Mouse (Mus musculus): ENCODE data around the gene Ywhah. TPM values are rescaled to one million over a fixed set of nuclear protein-coding genes. Genes with fewer than 3 reads are reported as not detected.

Gene Ywhah
- polyA plus RNA-seq, 1 experiment from 2014 or later = 470 TPM

Other genes starting within 250 kb of the Ywhah start
- 76.6 and 85.5 TPM in 2 replicates for gene Pisd, start 233.2 kb upstream of the Ywhah start, polyA plus RNA-seq (2015; fragmentation: Nextera tagmentation; extraction: Ambion mirVana)
- gene Gm20671, start 191.7 kb upstream of the Ywhah start, polyA plus RNA-seq (2015; fragmentation: Nextera tagmentation; extraction: Ambion mirVana) = not detected in 2 replicates
- 17.6 and 18.3 TPM in 2 replicates for gene Prr14l, start 164.6 kb upstream of the Ywhah start, polyA plus RNA-seq (2015; fragmentation: Nextera tagmentation; extraction: Ambion mirVana)
- gene Depdc5, start 155.1 kb upstream of the Ywhah start, polyA plus RNA-seq (2015; fragmentation: Nextera tagmentation; extraction: Ambion mirVana) = 32.8 and 36.0 TPM in 2 replicates
- 0.04 TPM in 1 of 2 replicates, not detected in the other for gene Slc5a1, start 85.4 kb downstream of the Ywhah start, polyA plus RNA-seq (2015; fragmentation: Nextera tagmentation; extraction: Ambion mirVana)
- 1.1 and 1.9 TPM in 2 replicates for gene Spon2, start 199.6 kb downstream of the Ywhah start, polyA plus RNA-seq (2015; fragmentation: Nextera tagmentation; extraction: Ambion mirVana)

Data from forebrain, embryonic 13.5 days (tissue).